Mouse (Mus musculus) megakaryocyte, embryonic 14.5 days (primary cell): ENCODE data around the gene Cma1.

Source experiments
- FLI1 ChIP-seq: IDR thresholded peaks from 2 replicates; pipeline ENCODE4 v1.6.1; 2012; ENCODE audit warnings: low read length, inconsistent platforms, mixed read lengths
- GATA1 ChIP-seq: IDR thresholded peaks from 3 replicates; pipeline ENCODE4 v1.6.1; 2012; ENCODE audit warnings: mixed read lengths, low read length, inconsistent platforms, borderline replicate concordance

DNA sequence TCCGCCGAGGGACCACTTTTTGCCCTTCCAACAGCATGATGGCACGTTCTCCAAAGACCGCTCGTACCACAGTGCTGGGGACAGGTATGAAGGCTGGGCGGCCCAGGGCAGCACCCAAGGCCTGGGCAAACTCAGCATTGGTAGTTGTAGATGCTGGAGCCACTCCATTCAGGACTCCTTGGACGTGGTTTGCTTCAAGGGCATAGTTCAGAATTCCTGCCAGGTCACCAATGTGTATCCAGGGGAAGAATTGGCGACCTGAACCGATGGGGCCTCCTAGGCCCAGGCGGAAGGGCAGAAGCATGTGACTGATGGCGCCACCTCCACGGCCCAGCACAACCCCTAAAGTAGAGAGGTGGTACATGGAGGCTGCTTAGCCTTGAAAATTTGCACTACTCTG, 46.8 kb downstream of the Cma1 start:
- TF ChIP-seq GATA1 (no peak), FLI1 (no peak)
